Mouse (Mus musculus): ENCODE results near the gene Znrf4.
A peak's percentile ranks its signal among the peaks of the same experiment; 100 is the strongest.

DNA sequence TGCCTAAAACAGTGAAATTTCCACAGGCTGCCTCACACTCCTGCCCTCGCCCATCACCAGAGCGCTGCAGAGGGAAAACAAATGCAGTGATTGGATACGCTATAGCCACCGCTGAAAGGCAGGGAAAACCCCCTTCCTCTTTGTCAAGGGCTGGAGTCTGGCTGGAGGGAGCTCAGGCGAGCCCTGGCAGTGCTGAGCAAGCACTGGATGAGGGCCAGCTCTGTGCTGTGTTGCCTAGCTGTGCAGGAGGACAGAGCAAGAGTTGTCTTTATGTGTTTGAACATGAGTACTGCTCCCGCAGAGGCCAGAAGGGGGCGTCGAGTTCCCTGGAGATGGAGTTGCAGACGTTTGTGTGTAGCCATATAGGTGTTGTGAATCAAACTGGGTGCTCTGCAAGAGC is 9.7 kb downstream of the Znrf4 start:
- 0 out of 2 replicates have a peak, but pooled peaks have one; percentile 26 for TF ChIP-seq CTCF (IDR thresholded peaks at IDR 0.05; ENCODE audit: low read depth, low read length)
- TF ChIP-seq POLR2A (IDR thresholded peaks at IDR 0.05; ENCODE audit: extremely low read depth, insufficient read depth, low read length): no peak
